Mouse (Mus musculus) gastrocnemius, postnatal 10 days (tissue): ENCODE measurements at regions not wholly inside any gene's neighbourhood (a gene's known extent, or its start where the extent isn't known, plus 50 kb on each side); places are given as distances from the start of the nearest gene placed in this dataset.

Experiments used
- DNase-seq: peaks from one replicate; pipeline ENCODE4 v3.0.0; 2021; ENCODE audit warnings: mixed read lengths

- DNase-seq = no peak
These were observed 162.2 kb upstream of the Ednrb start for GRCm38 (mm10) chr14:104006426-104006825.

GRCm38 (mm10) chr14:104005132-104005531, 160.9 kb upstream of the Ednrb start:
- no peak for DNase-seq

- no peak for DNase-seq
These were observed 158.2 kb upstream of the Ednrb start for GRCm38 (mm10) chr14:104002421-104002820.

GRCm38 (mm10) chr14:103990418-103990817, 146.2 kb upstream of the Ednrb start:
- no peak for DNase-seq

- no peak for DNase-seq
These were observed 145.7 kb upstream of the Ednrb start for GRCm38 (mm10) chr14:103989949-103990348.

- no peak for DNase-seq
These were observed 143.1 kb upstream of the Ednrb start for GRCm38 (mm10) chr14:103987266-103987665.

GRCm38 (mm10) chr14:103984349-103984748, 140.1 kb upstream of the Ednrb start:
- no peak for DNase-seq

- no peak for DNase-seq
These were observed 134.6 kb upstream of the Ednrb start for GRCm38 (mm10) chr14:103978808-103979207.

- DNase-seq = no peak
These were observed 133.6 kb upstream of the Ednrb start for GRCm38 (mm10) chr14:103977769-103978168.

- no peak for DNase-seq
These were observed 129.8 kb upstream of the Ednrb start for GRCm38 (mm10) chr14:103973955-103974354.

GRCm38 (mm10) chr14:103973111-103973510, 128.9 kb upstream of the Ednrb start:
- DNase-seq = no peak

GRCm38 (mm10) chr14:103969305-103969704, 125.1 kb upstream of the Ednrb start:
- DNase-seq = no peak

- no peak for DNase-seq
These were observed 122.1 kb upstream of the Ednrb start for GRCm38 (mm10) chr14:103966293-103966692.

- no peak for DNase-seq
These were observed 118.2 kb upstream of the Ednrb start for GRCm38 (mm10) chr14:103962303-103962881.

GRCm38 (mm10) chr14:103951899-103952298, 107.7 kb upstream of the Ednrb start:
- DNase-seq = no peak

- DNase-seq = no peak
These were observed 105.7 kb upstream of the Ednrb start for GRCm38 (mm10) chr14:103949950-103950349.

GRCm38 (mm10) chr14:103948026-103948777, 104.0 kb upstream of the Ednrb start:
- no peak for DNase-seq

GRCm38 (mm10) chr14:103945753-103946152, 101.6 kb upstream of the Ednrb start:
- no peak for DNase-seq

GRCm38 (mm10) chr14:103939867-103940266, 95.7 kb upstream of the Ednrb start:
- DNase-seq = no peak

- no peak for DNase-seq
These were observed 94.7 kb upstream of the Ednrb start for GRCm38 (mm10) chr14:103938937-103939336.

GRCm38 (mm10) chr14:103938201-103938600, 94.0 kb upstream of the Ednrb start:
- no peak for DNase-seq

- no peak for DNase-seq
These were observed 93.5 kb upstream of the Ednrb start for GRCm38 (mm10) chr14:103937700-103938099.

GRCm38 (mm10) chr14:103933813-103934212, 89.6 kb upstream of the Ednrb start:
- DNase-seq = no peak

GRCm38 (mm10) chr14:103932170-103932569, 88.0 kb upstream of the Ednrb start:
- no peak for DNase-seq
